Mouse (Mus musculus) MEL (cell line): ENCODE measurements around the gene Ell2.

Experiments
- BHLHE40 ChIP-seq: IDR thresholded peaks from 2 replicates; pipeline ENCODE4 v1.6.1; 2012; ENCODE audit warnings: low read depth, mild to moderate bottlenecking, inconsistent platforms, low read length, improper control_type of control experiment, borderline replicate concordance
- MXI1 ChIP-seq: IDR thresholded peaks from 2 replicates; pipeline ENCODE4 v1.6.1; 2011; ENCODE audit warnings: mild to moderate bottlenecking, low read depth, low read length, improper control_type of control experiment
- POLR2A ChIP-seq, 2 experiments: IDR thresholded peaks; 2 replicates each; pipeline ENCODE4 v1.6.1; 2011 to 2012; ENCODE audit warnings: low read length in 2 of 2, mild to moderate bottlenecking in 2 of 2, control low read depth in 1 of 2, improper control_type of control experiment in 1 of 2, low read depth in 1 of 2, moderate library complexity in 1 of 2; ENCODE audit not compliant: control insufficient read depth in 1 of 2, insufficient read depth in 1 of 2, poor library complexity in 1 of 2
- RAD21 ChIP-seq: IDR thresholded peaks from 2 replicates; pipeline ENCODE4 v1.6.1; 2011; ENCODE audit warnings: mild to moderate bottlenecking, low read depth, low read length, improper control_type of control experiment

DNA sequence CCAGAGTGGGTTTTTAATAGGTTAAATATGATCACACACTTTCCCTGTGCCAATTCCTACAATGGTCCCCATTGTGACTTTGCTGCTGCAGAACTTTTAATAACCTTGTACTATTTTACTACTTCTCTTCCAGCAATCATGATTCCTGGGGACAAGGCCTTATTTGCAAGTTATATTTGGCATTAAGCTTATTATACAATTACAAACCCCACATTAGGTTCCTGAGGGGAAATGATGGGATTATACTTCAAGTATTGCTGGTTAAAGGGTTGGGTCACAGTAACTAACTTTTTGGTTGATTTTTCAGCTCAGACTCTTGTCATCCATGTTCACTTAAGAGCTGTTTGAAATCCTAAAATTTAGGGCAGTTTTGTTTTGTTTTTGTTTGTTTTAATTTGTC, 11.8 kb downstream of the Ell2 start:
- no peak for TF ChIP-seq RAD21
- no peak for TF ChIP-seq MXI1
- TF ChIP-seq BHLHE40 = no peak
- TF ChIP-seq POLR2A (IDR thresholded peaks at IDR 0.05; ENCODE audit: control insufficient read depth in 1 of 2, insufficient read depth in 1 of 2, low read depth in 1 of 2, low read length in 2 of 2, poor library complexity in 1 of 2) = no peak
